Mouse (Mus musculus) stomach, embryonic 15.5 days (tissue): ENCODE data around the gene Yes1. TPM values are rescaled to one million over a fixed set of nuclear protein-coding genes. Genes with fewer than 3 reads are reported as not detected.
"Not testable (repeated sequence)": the region's sequence is repeated elsewhere in the genome, so short reads cannot be mapped to it uniquely, and the experiment has no call there.

Experiments used
- ATAC-seq: fragments of 200-750 bp; cut with Nextera tagmentation; 2 replicates; pipeline ENCODE4 v1.8.0; 2017; ENCODE audit warnings: low read depth, moderate number of reproducible peaks, moderate TSS enrichment; ENCODE audit not compliant: insufficient read depth, low FRiP score
- H3K27ac ChIP-seq: fragments of 300-500 bp; sonication (generic); 2 replicates; pipeline ENCODE4 v1.5.1; 2015; ENCODE audit warnings: mild to moderate bottlenecking, inconsistent platforms
- H3K27me3 ChIP-seq: fragments of 300-500 bp; sonication (generic); replicated peaks from 2 replicates; pipeline ENCODE4 v1.6.1; 2015; ENCODE audit warnings: inconsistent platforms
- H3K36me3 ChIP-seq: fragments of 300-500 bp; sonication (generic); 2 replicates; pipeline ENCODE4 v1.6.1; 2015; ENCODE audit warnings: inconsistent platforms
- H3K4me1 ChIP-seq: fragments of 300-500 bp; sonication (generic); 2 replicates; pipeline ENCODE4 v1.6.1; 2015; ENCODE audit warnings: inconsistent platforms
- H3K4me2 ChIP-seq: fragments of 300-500 bp; sonication (generic); 2 replicates; pipeline ENCODE4 v1.6.1; 2015; ENCODE audit warnings: mild to moderate bottlenecking, inconsistent platforms
- H3K4me3 ChIP-seq: fragments of 300-500 bp; sonication (generic); replicated peaks from 2 replicates; pipeline ENCODE4 v1.5.1; 2015; ENCODE audit warnings: inconsistent platforms
- H3K9ac ChIP-seq: fragments of 300-500 bp; sonication (generic); 2 replicates; pipeline ENCODE4 v1.6.1; 2015; ENCODE audit warnings: inconsistent platforms
- H3K9me3 ChIP-seq: fragments of 300-500 bp; sonication (generic); 2 replicates; pipeline ENCODE4 v1.6.1; 2016; ENCODE audit warnings: inconsistent platforms
- WGBS: fragments of 180-500 bp; shearing (Covaris S2); methylation state at CpG from one replicate; pipeline ENCODE4 v1.1.7; 2015; 5-methylcytosine and 5-hydroxymethylcytosine counted together
- polyA plus RNA-seq: library from polyadenylated mRNA; unstranded; fragments of >200 nt; fragmentation: Nextera tagmentation; extraction: Ambion mirVana; gene quantifications from 2 replicates; pipeline ENCODE4 v1.2.1, GENCODE M21; 2015

The Yes1 gene
- polyA plus RNA-seq, 1 experiment from 2014 or later, result 34.0 TPM

GRCm38 (mm10) chr5:32712221-32713041 lies 101.5 kb downstream of the Yes1 start:
- Histone ChIP-seq H3K4me3 (peak overlapping the region; percentile 71; the same call in 1 of the 2 replicates), H3K27me3 (no peaks in the 10 kb centered on the region), H3K36me3 (no peaks in the 10 kb centered on the region), H3K27ac (no peak overlapping the region), H3K4me1 (no peaks in the 10 kb centered on the region), H3K9me3 (no peaks in the 10 kb centered on the region), H3K4me2 (peak overlapping the region; percentile 63), H3K9ac (no peak overlapping the region)
- ATAC-seq, result no peak
- WGBS, result 67% methylated on average over 4 of the region's 4 CpGs

DNA sequence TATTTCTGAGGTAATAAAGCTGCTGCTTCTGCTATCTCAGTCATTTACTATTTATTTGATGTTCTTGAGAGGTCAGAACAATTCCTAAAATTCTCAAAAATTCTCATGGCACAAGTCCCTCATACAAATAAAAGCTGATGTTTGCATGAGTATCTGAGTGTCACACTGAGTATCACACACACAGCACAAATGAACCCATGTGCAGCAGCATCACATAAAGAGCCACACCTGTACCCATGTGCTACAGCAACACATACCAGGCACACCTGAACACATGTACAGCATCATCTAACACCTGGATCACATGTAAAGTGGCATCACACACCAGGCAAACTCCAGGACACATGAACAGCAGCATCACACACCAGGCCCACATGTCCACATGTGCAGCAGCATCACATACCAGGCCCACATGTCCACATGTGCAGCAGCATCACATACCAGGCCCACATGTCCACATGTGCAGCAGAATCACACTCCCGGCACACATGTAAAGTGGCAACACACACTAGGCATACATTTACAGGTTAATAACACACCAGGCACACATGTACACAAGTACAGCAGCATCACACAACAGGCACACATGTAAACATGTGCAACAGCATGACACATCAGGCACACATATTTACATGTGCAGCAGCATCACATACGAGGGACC lies 102.2 kb downstream of the Yes1 start:
- Histone ChIP-seq H3K4me2 (peak overlapping the region; percentile 63), H3K9ac (peak overlapping the region; percentile 48; the same call in 1 of the 2 replicates), H3K27me3 (no peaks in the 10 kb centered on the region), H3K4me1 (no peaks in the 10 kb centered on the region), H3K27ac (peak overlapping the region; percentile 93), H3K36me3 (no peaks in the 10 kb centered on the region), H3K9me3 (no peaks in the 10 kb centered on the region), H3K4me3 (peak overlapping the region; percentile 71)
- WGBS, result 25% methylated on average over 2 of the region's 2 CpGs
- no peak; the same call in 1 of the 2 replicates for ATAC-seq

- Histone ChIP-seq H3K9ac (peak overlapping the region; percentile 48; the same call in 1 of the 2 replicates), H3K27ac (peak overlapping the region; percentile 93), H3K4me1 (no peaks in the 10 kb centered on the region), H3K4me2 (peak overlapping the region; percentile 63), H3K27me3 (no peaks in the 10 kb centered on the region), H3K9me3 (no peaks in the 10 kb centered on the region), H3K36me3 (no peaks in the 10 kb centered on the region), H3K4me3 (peak overlapping the region; percentile 71)
- ATAC-seq, result peak; percentile 94
- under 1% methylated on average over 55 of the region's 55 CpGs for whole genome bisulfite sequencing
Measured at GRCm38 (mm10) chr5:32713703-32714467, 102.9 kb downstream of the Yes1 start.

GRCm38 (mm10) chr5:32717726-32718125 lies 106.8 kb downstream of the Yes1 start:
- ATAC-seq, result no peak
- WGBS, result 32% methylated on average over 1 of the region's 1 CpGs
- H3K27ac ChIP-seq, result no peak overlapping the region; the same call in 1 of the 2 replicates
- no peaks in the 10 kb centered on the region for H3K36me3 ChIP-seq
- H3K9me3 ChIP-seq, result no peaks in the 10 kb centered on the region
- no peak overlapping the region for H3K4me2 ChIP-seq
- H3K4me3 ChIP-seq, result no peak overlapping the region
- no peak overlapping the region for H3K9ac ChIP-seq
- H3K4me1 ChIP-seq, result no peaks in the 10 kb centered on the region
- no peaks in the 10 kb centered on the region for H3K27me3 ChIP-seq

GRCm38 (mm10) chr5:32718916-32719315 lies 107.9 kb downstream of the Yes1 start:
- 0 out of 2 replicates have a peak, but pooled peaks have one; percentile 29 for ATAC-seq
- no peak overlapping the region for H3K4me2 ChIP-seq
- no peak overlapping the region for H3K4me3 ChIP-seq
- H3K9me3 ChIP-seq, result no peaks in the 10 kb centered on the region
- H3K9ac ChIP-seq, result no peak overlapping the region
- H3K36me3 ChIP-seq, result no peaks in the 10 kb centered on the region
- no peaks in the 10 kb centered on the region for H3K4me1 ChIP-seq
- H3K27me3 ChIP-seq, result no peaks in the 10 kb centered on the region
- no peak overlapping the region for H3K27ac ChIP-seq
- WGBS, result 36% methylated on average over 6 of the region's 6 CpGs

- ATAC-seq, result no peak
- no peaks in the 10 kb centered on the region for H3K9me3 ChIP-seq
- 78% methylated on average over 9 of the region's 9 CpGs for WGBS
Measured at GRCm38 (mm10) chr5:32720416-32720815, 109.4 kb downstream of the Yes1 start.

GRCm38 (mm10) chr5:32721316-32721715 lies 110.3 kb downstream of the Yes1 start:
- 51% methylated on average over 3 of the region's 3 CpGs for WGBS
- H3K4me2 ChIP-seq, result no peak overlapping the region
- no peak overlapping the region for H3K4me3 ChIP-seq
- H3K9me3 ChIP-seq, result no peaks in the 10 kb centered on the region
- ATAC-seq, result no peak
- H3K27ac ChIP-seq, result no peak overlapping the region
- H3K27me3 ChIP-seq, result no peaks in the 10 kb centered on the region
- H3K9ac ChIP-seq, result no peak overlapping the region
- no peaks in the 10 kb centered on the region for H3K4me1 ChIP-seq
- no peaks in the 10 kb centered on the region for H3K36me3 ChIP-seq

More at GRCm38 (mm10) chr5:32720416-32720815, 109.4 kb downstream of the Yes1 start:
- no peak overlapping the region for H3K9ac ChIP-seq
- no peaks in the 10 kb centered on the region for H3K27me3 ChIP-seq
- no peaks in the 10 kb centered on the region for H3K4me1 ChIP-seq
- H3K27ac ChIP-seq, result no peak overlapping the region
- H3K4me3 ChIP-seq, result no peak overlapping the region
- no peak overlapping the region for H3K4me2 ChIP-seq
- no peaks in the 10 kb centered on the region for H3K36me3 ChIP-seq

GRCm38 (mm10) chr5:32722263-32722662 lies 111.3 kb downstream of the Yes1 start:
- Histone ChIP-seq H3K27ac (no peak overlapping the region), H3K36me3 (no peaks in the 10 kb centered on the region), H3K4me2 (no peak overlapping the region), H3K4me1 (no peaks in the 10 kb centered on the region), H3K4me3 (no peak overlapping the region), H3K27me3 (no peaks in the 10 kb centered on the region), H3K9ac (no peak overlapping the region), H3K9me3 (no peaks in the 10 kb centered on the region)
- 63% methylated on average over 7 of the region's 7 CpGs for WGBS
- no peak for ATAC-seq

GRCm38 (mm10) chr5:32722711-32723110 lies 111.7 kb downstream of the Yes1 start:
- H3K9ac ChIP-seq, result not testable (repeated sequence)

DNA sequence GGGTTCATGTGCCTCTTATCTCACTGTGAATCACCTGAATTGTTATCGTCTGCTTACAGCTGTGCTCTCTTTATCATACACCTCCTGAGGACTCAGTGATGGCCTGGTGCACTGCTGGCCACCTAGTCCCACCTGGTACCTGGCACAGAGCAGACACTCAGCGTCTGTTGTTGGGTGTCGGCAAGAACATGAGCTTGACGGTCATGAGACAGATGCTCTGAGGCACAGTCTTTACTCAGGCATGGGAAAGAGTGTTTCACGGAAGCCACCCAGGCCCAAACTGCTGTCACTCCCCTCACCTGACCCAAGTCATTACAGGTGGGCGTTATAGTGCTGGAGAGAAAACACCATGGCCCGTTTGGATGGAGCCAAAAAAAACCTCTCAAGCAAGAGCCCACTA lies 113.0 kb downstream of the Yes1 start:
- no peak for ATAC-seq
- no peaks in the 10 kb centered on the region for H3K27me3 ChIP-seq

More at GRCm38 (mm10) chr5:32722711-32723110, 111.7 kb downstream of the Yes1 start:
- H3K9me3 ChIP-seq, ATAC-seq, H3K36me3 ChIP-seq, H3K4me3 ChIP-seq, H3K27ac ChIP-seq, H3K4me2 ChIP-seq, H3K27me3 ChIP-seq, H3K4me1 ChIP-seq: not testable (repeated sequence)
- 72% methylated on average over 8 of the region's 8 CpGs for WGBS

GRCm38 (mm10) chr5:32725397-32725796 lies 114.4 kb downstream of the Yes1 start:
- not testable (repeated sequence) for H3K9ac ChIP-seq, H3K36me3 ChIP-seq, H3K27me3 ChIP-seq, H3K4me2 ChIP-seq, H3K4me3 ChIP-seq, H3K4me1 ChIP-seq, H3K27ac ChIP-seq, H3K9me3 ChIP-seq
- 55% methylated on average over 3 of the region's 3 CpGs for WGBS
- ATAC-seq, result peak; percentile 68; the same call in 1 of the 2 replicates

More for the DNA sequence above, 113.0 kb downstream of the Yes1 start:
- WGBS, result 82% methylated on average over 7 of the region's 7 CpGs
- no peaks in the 10 kb centered on the region for H3K4me1 ChIP-seq
- H3K9me3 ChIP-seq, result no peaks in the 10 kb centered on the region
- no peaks in the 10 kb centered on the region for H3K36me3 ChIP-seq
- no peak overlapping the region for H3K9ac ChIP-seq
- H3K27ac ChIP-seq, result no peak overlapping the region
- no peak overlapping the region for H3K4me3 ChIP-seq
- no peak overlapping the region for H3K4me2 ChIP-seq
